Mouse (Mus musculus) stomach, embryonic 14.5 days (tissue): Measurements from ENCODE around the gene Tmed10. TPM values are rescaled to one million over a fixed set of nuclear protein-coding genes. Genes with fewer than 3 reads are reported as not detected.

Experiments used
- ATAC-seq: fragments of 200-750 bp; cut with Nextera tagmentation; 2 replicates; pipeline ENCODE4 v1.8.0; 2017; ENCODE audit warnings: low read depth, moderate TSS enrichment; ENCODE audit not compliant: insufficient number of reproducible peaks, insufficient read depth, low FRiP score
- H3K27ac ChIP-seq: fragments of 300-500 bp; sonication (generic); 2 replicates; pipeline ENCODE4 v1.5.1; 2014; ENCODE audit warnings: mild to moderate bottlenecking, low read length, moderate library complexity, mixed read lengths
- H3K27me3 ChIP-seq: fragments of 300-500 bp; sonication (generic); 2 replicates; pipeline ENCODE4 v1.6.1; 2014; ENCODE audit warnings: low read length, control low read depth, mixed read lengths; ENCODE audit not compliant: control insufficient read depth, insufficient read depth
- H3K36me3 ChIP-seq: fragments of 300-500 bp; sonication (generic); 2 replicates; pipeline ENCODE4 v1.6.1; 2014; ENCODE audit warnings: mild to moderate bottlenecking, control low read depth, low read length, moderate library complexity, mixed read lengths; ENCODE audit not compliant: control insufficient read depth, insufficient read depth
- H3K4me1 ChIP-seq: fragments of 300-500 bp; sonication (generic); 2 replicates; pipeline ENCODE4 v1.6.1; 2014; ENCODE audit warnings: low read length, control low read depth, mixed read lengths; ENCODE audit not compliant: control insufficient read depth, insufficient read depth
- H3K4me2 ChIP-seq: fragments of 300-500 bp; sonication (generic); replicated peaks from 2 replicates; pipeline ENCODE4 v1.6.1; 2014; ENCODE audit warnings: low read depth, low read length, control low read depth
- H3K4me3 ChIP-seq: fragments of 300-500 bp; sonication (generic); 2 replicates; pipeline ENCODE4 v1.5.1; 2014; ENCODE audit warnings: low read depth, low read length, control low read depth
- H3K9ac ChIP-seq: fragments of 300-500 bp; sonication (generic); replicated peaks from 2 replicates; pipeline ENCODE4 v1.6.1; 2014; ENCODE audit warnings: low read depth, mild to moderate bottlenecking, control low read depth, low read length, moderate library complexity, mixed read lengths
- H3K9me3 ChIP-seq: fragments of 300-500 bp; sonication (generic); 2 replicates; pipeline ENCODE4 v1.6.1; 2016; ENCODE audit warnings: low read depth, low read length, control low read depth; ENCODE audit not compliant: control insufficient read depth
- WGBS: fragments of 180-500 bp; shearing (Covaris S2); extraction: QIAGEN DNeasy Blood & Tissue Kit; methylation state at CpG from one replicate; pipeline ENCODE4 v1.1.7; 2014; 5-methylcytosine and 5-hydroxymethylcytosine counted together
- polyA plus RNA-seq: library from polyadenylated mRNA; unstranded; fragments of >200 nt; fragmentation: Nextera tagmentation; extraction: Ambion mirVana; gene quantifications from 2 replicates; pipeline ENCODE4 v1.2.1, GENCODE M21; 2014

Gene Tmed10
- polyA plus RNA-seq, 1 experiment from 2014 or later = 386 TPM

DNA sequence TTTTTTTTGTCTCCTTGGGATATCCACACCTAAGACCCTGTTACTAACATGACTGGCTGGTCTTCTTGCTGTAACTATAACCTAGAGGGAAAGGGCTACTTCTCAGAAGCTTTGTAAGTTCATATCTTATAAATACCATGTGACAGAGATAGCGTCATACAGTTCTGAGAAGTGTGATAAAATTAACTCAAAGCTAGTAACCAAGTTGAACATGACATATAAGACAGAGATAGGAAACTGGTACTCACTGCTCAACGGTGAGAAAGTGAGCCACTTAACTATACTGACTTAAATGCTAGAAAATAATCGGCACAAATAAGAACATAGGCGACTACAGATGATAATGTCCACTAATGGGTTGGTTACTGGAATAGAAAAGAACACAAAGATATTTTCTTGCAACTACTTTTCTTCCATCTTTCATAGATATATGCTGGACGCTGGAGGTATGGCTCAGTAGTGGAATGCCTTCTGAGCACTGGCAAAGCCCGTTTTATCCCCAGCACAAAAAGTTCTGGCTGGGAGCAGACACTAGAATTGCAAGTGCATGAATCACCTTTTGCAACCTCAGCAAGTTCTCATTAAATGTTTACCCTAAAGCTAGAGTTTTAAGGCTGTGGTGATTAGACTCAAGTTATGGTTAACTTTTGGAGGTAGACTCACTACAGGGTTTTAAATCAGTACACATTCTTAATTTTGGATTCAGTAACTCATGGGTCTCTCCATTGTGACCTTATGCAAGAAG, 36.9 kb downstream of the Tmed10 start:
- peak overlapping the region; percentile 59 for H3K4me2 ChIP-seq

DNA sequence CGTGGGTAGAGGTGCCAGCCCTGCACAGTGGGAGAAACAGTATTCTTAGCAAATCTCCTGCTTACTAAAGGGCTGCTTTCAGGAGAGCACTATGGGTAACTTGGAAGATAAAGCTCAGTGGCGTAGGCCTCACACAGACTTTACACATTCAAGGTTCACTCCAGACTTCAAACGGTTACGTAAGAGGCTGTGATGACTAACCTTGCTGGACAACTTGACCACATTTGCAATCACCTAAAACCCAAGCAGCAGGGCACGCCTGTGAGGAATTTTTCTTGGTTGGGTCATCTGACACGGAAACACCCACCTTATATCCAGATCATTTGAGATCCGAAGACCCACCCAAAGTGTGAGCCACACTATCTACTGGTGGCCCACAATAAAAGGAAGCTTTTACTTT, 44.5 kb downstream of the Tmed10 start:
- H3K27me3 ChIP-seq = no peaks in the 10 kb centered on the region
- no peak overlapping the region for H3K4me3 ChIP-seq
- ATAC-seq = no peak
- H3K4me1 ChIP-seq = no peaks in the 10 kb centered on the region
- H3K36me3 ChIP-seq = peaks cover 80% of the 10 kb centered on the region
- H3K9me3 ChIP-seq = no peaks in the 10 kb centered on the region
- H3K4me2 ChIP-seq = no peak overlapping the region
- no peak overlapping the region for H3K9ac ChIP-seq
- no peak overlapping the region for H3K27ac ChIP-seq
- 92% methylated on average over 7 of the region's 7 CpGs for WGBS

More for the DNA sequence above, 36.9 kb downstream of the Tmed10 start:
- no peak for ATAC-seq
- Histone ChIP-seq H3K4me1 (peaks cover 9% of the 10 kb centered on the region; the same call in 1 of the 2 replicates), H3K4me3 (peak overlapping the region; percentile 99), H3K27me3 (no peaks in the 10 kb centered on the region), H3K9me3 (no peaks in the 10 kb centered on the region), H3K27ac (no peak overlapping the region), H3K36me3 (peaks cover 25% of the 10 kb centered on the region), H3K9ac (no peak overlapping the region)
- WGBS = 81% methylated on average over 6 of the region's 6 CpGs

GRCm38 (mm10) chr12:85308651-85309050, 66.0 kb downstream of the Tmed10 start:
- H3K36me3 ChIP-seq = peaks cover 91% of the 10 kb centered on the region
- H3K27me3 ChIP-seq = no peaks in the 10 kb centered on the region
- 82% methylated on average over 3 of the region's 3 CpGs for WGBS
- H3K4me3 ChIP-seq = no peak overlapping the region
- no peak for ATAC-seq
- H3K4me1 ChIP-seq = 0 out of 2 replicates have a peak, but pooled peaks cover 5% of the 10 kb centered on the region
- no peak overlapping the region for H3K4me2 ChIP-seq
- no peak overlapping the region for H3K27ac ChIP-seq
- H3K9ac ChIP-seq = no peak overlapping the region
- no peaks in the 10 kb centered on the region for H3K9me3 ChIP-seq

GRCm38 (mm10) chr12:85305247-85305892, 69.3 kb downstream of the Tmed10 start:
- Histone ChIP-seq H3K36me3 (peaks cover 87% of the 10 kb centered on the region), H3K4me3 (no peak overlapping the region), H3K9ac (no peak overlapping the region), H3K27ac (no peak overlapping the region; the same call in 1 of the 2 replicates), H3K4me1 (0 out of 2 replicates have a peak, but pooled peaks cover 5% of the 10 kb centered on the region), H3K9me3 (no peaks in the 10 kb centered on the region), H3K27me3 (no peaks in the 10 kb centered on the region), H3K4me2 (no peak overlapping the region)
- ATAC-seq = peak; percentile 60; the same call in 1 of the 2 replicates
- 44% methylated on average over 16 of the region's 16 CpGs for WGBS

GRCm38 (mm10) chr12:85304725-85305124, 69.9 kb downstream of the Tmed10 start:
- Histone ChIP-seq H3K9ac (no peak overlapping the region), H3K36me3 (peaks cover 82% of the 10 kb centered on the region), H3K9me3 (no peaks in the 10 kb centered on the region), H3K27me3 (no peaks in the 10 kb centered on the region), H3K4me2 (no peak overlapping the region), H3K4me1 (0 out of 2 replicates have a peak, but pooled peaks cover 5% of the 10 kb centered on the region), H3K27ac (no peak overlapping the region), H3K4me3 (no peak overlapping the region)
- 72% methylated on average over 4 of the region's 4 CpGs for WGBS
- ATAC-seq = no peak

DNA sequence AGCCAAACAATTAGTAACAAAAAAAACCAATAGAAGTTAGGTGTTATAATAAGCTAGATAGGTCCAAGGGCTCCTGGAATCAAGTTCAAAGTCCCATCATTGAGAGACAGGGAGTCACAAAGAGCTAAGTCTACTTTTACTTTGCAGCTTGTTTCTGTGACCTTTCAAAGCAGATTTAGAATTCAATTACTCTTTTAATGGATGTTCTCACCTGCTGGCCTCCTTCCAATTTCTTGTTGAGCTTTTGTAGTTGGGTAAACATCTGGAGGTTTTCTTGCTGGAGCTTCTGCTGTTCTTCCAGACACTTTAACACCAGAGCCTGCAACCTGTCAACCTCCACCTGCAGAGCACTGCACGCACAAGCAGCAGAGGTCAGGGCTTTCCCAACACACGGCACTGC, 71.4 kb downstream of the Tmed10 start:
- Histone ChIP-seq H3K36me3 (peaks cover 67% of the 10 kb centered on the region), H3K4me1 (0 out of 2 replicates have a peak, but pooled peaks cover 7% of the 10 kb centered on the region), H3K4me3 (no peak overlapping the region), H3K9me3 (no peaks in the 10 kb centered on the region), H3K9ac (no peak overlapping the region), H3K27me3 (no peaks in the 10 kb centered on the region), H3K4me2 (no peak overlapping the region), H3K27ac (no peak overlapping the region)
- no peak for ATAC-seq
- WGBS = 52% methylated on average over 2 of the region's 2 CpGs

GRCm38 (mm10) chr12:85298835-85299180, 75.8 kb downstream of the Tmed10 start:
- Histone ChIP-seq H3K4me2 (no peak overlapping the region), H3K36me3 (peaks cover 28% of the 10 kb centered on the region), H3K9ac (no peak overlapping the region), H3K27me3 (no peaks in the 10 kb centered on the region), H3K4me3 (no peak overlapping the region), H3K9me3 (0 out of 2 replicates have a peak, but pooled peaks cover 2% of the 10 kb centered on the region), H3K27ac (no peak overlapping the region; the same call in 1 of the 2 replicates), H3K4me1 (peaks cover 9% of the 10 kb centered on the region; the same call in 1 of the 2 replicates)
- 81% methylated on average over 1 of the region's 1 CpGs for WGBS
- ATAC-seq = no peak

GRCm38 (mm10) chr12:85298127-85298834, 76.4 kb downstream of the Tmed10 start:
- Histone ChIP-seq H3K9me3 (0 out of 2 replicates have a peak, but pooled peaks cover 3% of the 10 kb centered on the region), H3K27ac (0 out of 2 replicates have a peak overlapping the region, but pooled peaks have one; percentile 21), H3K27me3 (no peaks in the 10 kb centered on the region), H3K36me3 (peaks cover 24% of the 10 kb centered on the region), H3K4me3 (no peak overlapping the region), H3K9ac (no peak overlapping the region), H3K4me2 (no peak overlapping the region), H3K4me1 (peaks cover 9% of the 10 kb centered on the region; the same call in 1 of the 2 replicates)
- WGBS = 45% methylated on average over 11 of the region's 11 CpGs
- no peak for ATAC-seq
